Mouse (Mus musculus): ENCODE results near the gene Hddc3. TPM values are rescaled to one million over a fixed set of nuclear protein-coding genes. Genes with fewer than 3 reads are reported as not detected.

The Hddc3 gene
- total RNA-seq, 2 experiments from 2014 or later: 49.7 to 54.5 TPM

DNA sequence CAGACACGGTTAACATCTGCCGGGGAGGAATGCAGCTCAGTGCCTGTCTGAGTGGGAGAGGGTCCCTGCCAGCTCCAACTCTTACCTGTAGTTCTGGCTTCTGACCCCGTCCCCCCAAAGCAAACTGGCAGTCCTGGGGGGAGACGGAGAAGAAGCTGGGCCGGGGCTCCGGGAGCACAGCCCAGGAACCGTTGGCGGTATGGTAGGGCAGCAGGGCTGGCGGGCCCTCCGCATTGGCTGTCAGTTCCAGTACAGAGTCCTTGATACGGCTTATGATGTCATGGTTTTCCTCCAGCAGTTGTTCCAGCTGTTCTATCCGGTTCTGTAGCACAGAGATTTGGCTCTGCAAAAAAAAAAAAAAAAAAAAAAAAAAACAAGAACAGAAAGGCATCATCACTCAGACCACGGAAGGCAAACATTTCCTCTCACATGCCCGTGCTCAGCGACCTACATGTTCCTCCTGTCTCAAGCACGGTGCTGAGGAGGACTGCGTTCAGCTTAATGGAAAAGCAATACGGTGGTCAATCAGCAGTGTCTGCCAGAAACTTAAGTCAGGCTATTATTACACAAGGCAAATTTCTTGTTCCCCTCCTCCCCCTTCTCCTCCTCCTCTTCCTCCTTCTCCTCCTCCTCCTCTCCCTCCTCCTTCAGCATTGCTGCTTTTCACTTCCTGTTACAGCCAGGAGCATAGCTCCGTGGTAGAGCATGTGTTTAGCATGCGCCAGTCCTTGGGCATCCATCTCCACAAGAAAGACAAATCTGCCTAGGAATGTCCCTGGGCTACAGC, 25.9 kb downstream of the Hddc3 start:
- DNase-seq (ENCODE audit: low spot score in 2 of 2): no peak

DNA sequence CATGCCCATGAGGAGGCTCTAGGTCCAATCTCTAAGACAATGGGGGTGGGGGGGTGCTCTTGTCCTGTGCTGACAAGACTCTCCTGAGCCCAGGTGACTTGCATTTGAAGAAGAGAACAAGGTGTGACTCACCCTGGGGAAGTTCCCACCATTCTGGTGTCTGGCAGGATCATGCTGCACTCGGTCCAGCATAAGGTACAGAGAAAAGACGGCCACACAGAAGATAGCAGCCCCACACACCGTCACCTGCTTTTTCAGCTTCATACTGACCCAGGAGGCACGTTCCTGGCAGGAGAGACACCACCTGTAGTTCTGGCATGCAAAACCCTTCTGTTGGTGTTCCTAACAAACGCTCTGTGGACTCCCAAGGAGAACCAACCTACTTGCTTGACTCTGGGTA, 26.6 kb downstream of the Hddc3 start:
- no peak for DNase-seq (ENCODE audit: low spot score in 2 of 2)

GRCm38 (mm10) chr7:80369967-80370431, 27.1 kb downstream of the Hddc3 start:
- no peak for DNase-seq (ENCODE audit: low spot score in 2 of 2)

DNA sequence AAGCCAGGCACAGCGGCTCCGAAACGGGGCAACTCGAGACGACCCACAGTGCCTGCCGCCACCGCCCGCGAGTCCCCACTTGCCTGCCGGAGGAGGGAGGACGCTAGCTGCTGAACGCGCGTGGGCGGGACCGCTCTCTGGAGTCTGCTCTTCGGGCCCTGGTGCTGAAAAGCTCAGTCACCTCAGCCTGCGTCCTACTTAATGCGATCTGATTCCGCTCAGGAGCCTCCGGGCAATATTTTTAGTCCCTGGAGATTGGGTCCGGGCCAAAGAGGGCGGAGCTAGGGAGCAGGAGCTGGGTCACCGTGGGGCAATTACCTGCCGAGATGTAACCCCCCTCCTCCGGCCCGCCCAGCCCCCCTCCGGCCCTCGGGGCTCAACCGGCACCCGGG, 27.7 kb downstream of the Hddc3 start:
- DNase-seq (ENCODE audit: low spot score in 2 of 2): peak; percentile 82 to 87

DNA sequence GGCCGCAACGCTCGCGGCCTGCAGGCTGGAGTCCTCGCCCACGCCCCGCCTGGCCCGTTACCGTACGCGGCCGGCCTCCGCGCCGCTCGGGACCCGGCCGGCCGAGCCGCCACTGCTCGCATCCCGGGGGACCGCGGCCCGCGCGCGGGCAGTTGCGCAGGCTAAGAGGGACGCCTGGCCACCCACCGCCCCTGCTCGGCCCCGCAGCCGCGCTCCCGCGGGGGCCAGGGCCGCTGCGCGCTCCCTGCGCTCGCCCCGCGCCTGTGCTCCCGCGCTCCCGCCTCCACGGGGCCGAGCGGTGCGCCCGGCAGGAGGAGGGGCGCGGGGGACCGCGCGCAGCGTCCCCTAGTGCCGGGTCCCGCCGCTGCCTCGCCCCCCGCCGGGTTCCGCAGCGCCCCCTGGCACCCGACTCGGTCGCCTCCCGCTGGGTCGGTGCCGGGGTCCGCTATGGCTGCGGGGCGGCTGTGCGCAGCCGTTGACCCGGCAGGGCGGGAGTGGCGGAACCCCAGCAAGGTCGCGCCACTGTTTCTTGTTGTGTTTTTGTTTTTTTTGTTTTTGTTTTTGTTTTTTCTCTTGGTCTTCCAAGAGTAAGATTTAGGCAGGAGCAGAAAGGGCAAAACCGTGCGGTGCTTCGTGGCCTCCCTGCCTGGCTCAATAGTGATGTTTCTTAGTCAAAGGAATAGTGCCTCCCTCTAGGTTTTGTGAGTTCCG, 28.3 kb downstream of the Hddc3 start, which contains the start of gene Man2a2:
Gene Man2a2 (minus strand): TSS at position 335 of the 711 bp plus-strand sequence.
- DNase-seq (ENCODE audit: low spot score in 2 of 2): peak; percentile 76

DNA sequence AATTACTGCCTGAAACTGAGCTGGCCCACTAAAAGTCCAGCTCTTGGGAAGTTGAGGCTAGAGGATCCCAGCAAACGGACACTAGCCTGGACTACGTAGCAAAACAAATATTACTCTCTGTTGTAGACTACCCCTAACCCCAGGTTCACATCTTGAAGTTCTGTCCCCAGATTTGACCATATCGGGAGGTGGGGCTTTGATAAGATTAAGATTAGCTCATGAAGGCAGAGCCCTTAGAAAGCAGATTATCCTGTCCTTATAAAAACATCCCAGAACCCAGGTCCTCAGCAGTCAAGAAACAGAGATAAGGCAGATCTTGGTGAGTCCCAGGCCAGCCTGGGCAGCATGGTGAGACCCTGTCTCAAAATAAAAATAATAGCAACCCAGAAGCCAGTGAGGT, 29.3 kb downstream of the Hddc3 start:
- no peak for DNase-seq (ENCODE audit: low spot score in 2 of 2)

DNA sequence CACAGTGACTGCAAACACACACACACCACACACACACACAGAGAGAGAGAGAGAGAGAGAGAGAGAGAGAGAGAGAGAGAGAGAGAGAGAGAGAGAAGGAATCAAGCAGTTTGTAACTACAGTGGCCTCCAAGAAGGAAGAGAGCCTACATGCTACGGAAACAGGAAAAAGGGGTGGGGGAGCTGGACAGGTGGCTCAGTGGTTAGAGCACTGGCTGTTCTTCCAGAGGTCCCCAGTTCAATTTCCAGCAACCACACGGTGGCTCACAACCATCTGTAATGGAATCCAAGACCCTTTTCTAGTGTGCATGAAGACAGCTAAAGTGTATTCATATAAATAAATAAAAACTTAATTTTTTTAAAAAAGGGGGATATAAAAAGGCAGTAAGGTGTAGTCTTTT, 29.8 kb downstream of the Hddc3 start:
- no peak for DNase-seq (ENCODE audit: low spot score in 2 of 2)

- no peak for DNase-seq (ENCODE audit: low spot score in 2 of 2)
These were observed 30.4 kb downstream of the Hddc3 start for GRCm38 (mm10) chr7:80373352-80373751.

GRCm38 (mm10) chr7:80373850-80374249, 30.9 kb downstream of the Hddc3 start:
- no peak for DNase-seq (ENCODE audit: low spot score in 2 of 2)

DNA sequence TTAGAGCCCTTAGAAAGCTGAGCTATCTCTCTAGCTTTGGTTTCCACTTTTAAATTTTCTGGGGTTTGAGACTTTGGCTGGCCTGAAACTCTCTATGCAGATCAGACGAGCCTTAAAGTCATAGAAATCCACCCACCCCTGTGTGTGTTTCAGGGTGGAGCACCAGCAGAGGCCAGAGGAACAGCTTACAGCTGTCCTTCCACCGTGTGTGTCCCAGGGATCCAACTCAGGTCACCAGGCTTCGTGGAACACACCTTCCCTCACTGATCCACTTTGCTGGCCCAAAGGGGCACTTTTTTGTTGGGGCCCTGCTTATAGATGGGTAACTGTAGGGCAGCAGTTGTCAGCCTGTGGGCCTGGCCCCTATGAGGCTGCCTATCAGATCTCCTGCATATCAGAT, 31.4 kb downstream of the Hddc3 start:
- DNase-seq (ENCODE audit: low spot score in 2 of 2): no peak

GRCm38 (mm10) chr7:80374733-80375132, 31.8 kb downstream of the Hddc3 start:
- DNase-seq (ENCODE audit: low spot score in 2 of 2): no peak

- DNase-seq (ENCODE audit: low spot score in 2 of 2): no peak
These were observed 32.6 kb downstream of the Hddc3 start for GRCm38 (mm10) chr7:80375376-80376039.

- DNase-seq (ENCODE audit: low spot score in 2 of 2): no peak
These were observed 33.3 kb downstream of the Hddc3 start for GRCm38 (mm10) chr7:80376192-80376591.

DNA sequence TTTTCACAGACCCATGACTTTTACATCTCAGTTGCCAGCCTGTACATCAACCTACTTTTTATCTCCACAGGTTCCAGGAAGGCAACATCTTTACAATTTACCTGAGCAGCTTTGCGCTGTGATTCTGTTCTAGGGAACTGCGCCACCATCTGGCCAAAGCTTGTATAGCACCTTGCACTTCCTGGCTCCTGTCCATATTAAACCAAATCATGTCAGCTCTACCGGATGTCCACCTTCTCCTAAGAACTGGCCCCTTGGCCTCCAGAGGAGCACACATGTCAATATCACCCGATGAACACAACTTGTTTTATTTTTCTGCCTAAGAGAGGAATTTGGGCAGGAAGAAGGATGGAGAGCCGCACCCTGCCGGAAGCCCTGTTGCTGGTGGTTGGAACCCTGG, 34.6 kb downstream of the Hddc3 start:
- peak in 1 of 2 experiments; percentile 63 for DNase-seq (ENCODE audit: low spot score in 2 of 2)

DNA sequence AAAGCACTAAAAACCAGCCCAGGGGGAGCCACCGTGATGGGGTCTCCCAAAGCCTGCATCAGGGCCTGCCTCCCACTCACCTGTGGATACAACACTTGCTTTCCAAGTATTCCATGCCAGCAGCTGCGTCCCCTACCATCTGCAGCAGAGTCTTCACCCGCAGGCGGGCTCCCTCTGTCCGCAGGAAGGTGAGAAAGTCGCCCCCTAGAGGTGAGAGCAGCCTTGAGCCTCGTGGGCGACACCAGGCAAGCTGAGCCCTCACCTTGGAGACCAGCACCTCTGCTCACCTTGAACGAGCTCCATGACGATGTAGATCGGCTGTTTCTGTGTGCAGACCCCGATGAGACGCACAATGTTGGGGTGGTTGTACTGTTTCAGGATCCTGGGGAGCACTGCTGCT, 36.6 kb downstream of the Hddc3 start:
- DNase-seq (ENCODE audit: low spot score in 2 of 2): no peak

GRCm38 (mm10) chr7:80382919-80383318, 40.0 kb downstream of the Hddc3 start:
- no peak for DNase-seq (ENCODE audit: low spot score in 2 of 2)

DNA sequence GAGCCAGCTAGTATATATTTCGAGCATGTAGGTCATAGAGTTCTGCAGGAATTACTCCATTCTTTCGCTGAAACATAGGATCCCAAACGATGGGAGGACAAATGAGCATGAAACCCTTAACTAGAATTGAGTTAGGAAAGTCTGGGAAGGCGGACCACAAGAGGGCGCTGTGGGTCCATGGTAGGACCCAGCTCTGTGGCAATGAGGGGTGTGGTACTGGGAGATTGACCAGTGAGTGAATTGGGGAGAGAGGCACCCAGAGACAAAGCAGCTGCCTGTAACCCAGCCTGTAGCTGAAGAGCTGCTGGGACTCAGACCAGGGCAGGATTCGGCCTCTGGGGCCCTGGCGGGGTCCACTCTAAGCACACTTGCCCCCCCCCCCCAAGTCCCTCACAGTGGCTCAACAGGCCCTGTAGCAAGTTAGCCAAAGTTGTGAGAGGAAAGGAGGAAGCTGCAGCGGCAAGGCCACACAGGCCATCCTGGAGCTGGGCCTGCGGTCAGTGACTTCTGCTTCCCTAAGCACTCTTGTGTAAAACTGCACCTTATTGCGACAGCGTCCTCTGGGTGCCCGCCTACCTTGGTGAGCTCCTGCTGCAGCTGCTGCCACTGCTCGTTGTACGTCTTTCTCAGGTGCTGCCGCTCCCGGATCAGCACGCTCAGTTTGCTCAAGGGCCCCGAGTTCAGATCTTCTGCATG, 43.5 kb downstream of the Hddc3 start:
- DNase-seq (ENCODE audit: low spot score in 2 of 2): peak; percentile 89 to 95

DNA sequence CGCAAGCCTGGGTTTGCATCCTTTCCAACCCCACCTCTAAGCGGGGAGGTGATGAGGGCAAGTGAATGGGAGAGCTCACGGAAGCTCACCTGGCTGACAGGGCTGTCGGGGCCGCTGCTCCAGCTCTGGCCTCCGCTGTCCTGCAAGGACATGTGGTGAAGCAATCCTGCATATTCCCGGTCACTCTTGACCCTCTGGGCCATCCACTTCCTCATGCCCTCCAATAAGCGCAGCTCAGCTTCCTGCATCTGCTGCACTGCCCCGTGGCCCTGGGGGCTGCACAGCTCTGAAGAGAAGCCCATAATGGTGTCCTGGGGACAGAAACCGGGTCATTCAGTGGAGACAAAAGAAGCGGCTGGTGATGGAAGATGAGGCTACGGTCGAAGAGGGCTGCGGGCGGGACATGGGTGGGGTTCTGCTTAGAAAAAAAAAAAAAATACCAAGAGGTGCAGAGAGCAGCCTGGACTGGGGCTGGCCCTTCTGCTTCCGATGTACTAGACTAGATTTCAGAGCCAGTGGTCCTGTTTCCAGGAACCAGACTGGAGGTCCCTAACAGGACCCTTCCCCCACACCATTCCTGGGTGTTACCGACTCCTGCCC, 44.2 kb downstream of the Hddc3 start:
- DNase-seq (ENCODE audit: low spot score in 2 of 2): no peak

- no peak for DNase-seq (ENCODE audit: low spot score in 2 of 2)
These were observed 45.0 kb downstream of the Hddc3 start, which contains the start of gene Fes for GRCm38 (mm10) chr7:80387633-80388543. Gene Fes, minus strand, starts transcription at chr7:80387946.

DNA sequence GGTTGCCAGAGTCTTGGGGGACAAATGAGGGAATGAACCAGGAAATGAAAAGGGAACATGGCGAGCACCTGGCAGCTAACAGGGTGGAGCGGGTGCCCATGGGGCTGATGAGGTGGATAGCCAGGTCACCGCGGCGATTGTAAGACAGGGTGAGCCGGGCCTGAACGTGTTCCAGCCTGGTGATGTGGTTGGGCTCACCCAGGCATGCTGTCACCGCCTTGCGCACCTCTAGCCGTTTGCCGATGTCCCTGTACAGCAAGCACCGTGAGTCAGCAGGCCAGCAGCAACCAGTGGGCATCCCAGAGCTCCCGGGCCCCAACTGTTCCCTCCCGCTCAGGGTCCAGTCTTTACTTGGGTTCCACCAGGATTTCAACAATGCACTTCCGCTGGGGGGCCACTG, 49.2 kb downstream of the Hddc3 start:
- no peak for DNase-seq (ENCODE audit: low spot score in 2 of 2)
